Mouse (Mus musculus) inflammation-experienced regulatory T-cells, adult 6 months (primary cell): Measurements from ENCODE around the gene Soga1. TPM values are rescaled to one million over a fixed set of nuclear protein-coding genes. Genes with fewer than 3 reads are reported as not detected.

Source experiments
- ATAC-seq: one replicate; pipeline ENCODE4 v1.8.0; 2017
- polyA plus RNA-seq, 3 experiments: library from polyadenylated mRNA; unstranded; fragments of 100-300 nt; shearing (Covaris generic); gene quantifications; one replicate each; pipeline ENCODE4 v1.2.1; 2017

Gene Soga1
- polyA plus RNA-seq, 3 experiments from 2014 or later = 0.17 TPM; not detected in 2

GRCm38 (mm10) chr2:157060557-157061305 lies 18.3 kb downstream of the Soga1 start:
- no peak for ATAC-seq

GRCm38 (mm10) chr2:157060037-157060436 lies 19.0 kb downstream of the Soga1 start:
- ATAC-seq = no peak

GRCm38 (mm10) chr2:157059166-157059565 lies 19.9 kb downstream of the Soga1 start:
- ATAC-seq = no peak

GRCm38 (mm10) chr2:157058342-157058998 lies 20.6 kb downstream of the Soga1 start:
- ATAC-seq = no peak

GRCm38 (mm10) chr2:157057758-157058157 lies 21.3 kb downstream of the Soga1 start:
- no peak for ATAC-seq

- ATAC-seq = no peak
These were observed 21.9 kb downstream of the Soga1 start for GRCm38 (mm10) chr2:157057186-157057585.

- no peak for ATAC-seq
These were observed 23.3 kb downstream of the Soga1 start for GRCm38 (mm10) chr2:157055721-157056120.

GRCm38 (mm10) chr2:157054816-157055215 lies 24.2 kb downstream of the Soga1 start:
- ATAC-seq = no peak

GRCm38 (mm10) chr2:157054297-157054696 lies 24.8 kb downstream of the Soga1 start:
- no peak for ATAC-seq

- ATAC-seq = no peak
These were observed 25.3 kb downstream of the Soga1 start for GRCm38 (mm10) chr2:157053787-157054186.

GRCm38 (mm10) chr2:157053124-157053523 lies 25.9 kb downstream of the Soga1 start:
- ATAC-seq = no peak

GRCm38 (mm10) chr2:157052448-157052847 lies 26.6 kb downstream of the Soga1 start:
- ATAC-seq = no peak

GRCm38 (mm10) chr2:157049831-157050243 lies 29.2 kb downstream of the Soga1 start:
- ATAC-seq = no peak

- ATAC-seq = no peak
These were observed 30.5 kb downstream of the Soga1 start for GRCm38 (mm10) chr2:157048395-157049181.

- no peak for ATAC-seq
These were observed 32.1 kb downstream of the Soga1 start for GRCm38 (mm10) chr2:157046956-157047355.

GRCm38 (mm10) chr2:157045932-157046331 lies 33.1 kb downstream of the Soga1 start:
- no peak for ATAC-seq

GRCm38 (mm10) chr2:157043987-157044386 lies 35.1 kb downstream of the Soga1 start:
- ATAC-seq = no peak

GRCm38 (mm10) chr2:157043556-157043955 lies 35.5 kb downstream of the Soga1 start:
- ATAC-seq = no peak

GRCm38 (mm10) chr2:157041421-157041820 lies 37.6 kb downstream of the Soga1 start:
- no peak for ATAC-seq

- ATAC-seq = no peak
These were observed 38.4 kb downstream of the Soga1 start for GRCm38 (mm10) chr2:157040649-157041046.

- ATAC-seq = no peak
These were observed 39.0 kb downstream of the Soga1 start for GRCm38 (mm10) chr2:157039900-157040648.

GRCm38 (mm10) chr2:157037303-157037702 lies 41.8 kb downstream of the Soga1 start:
- no peak for ATAC-seq

- no peak for ATAC-seq
These were observed 42.7 kb downstream of the Soga1 start for GRCm38 (mm10) chr2:157036400-157036799.
